Mouse (Mus musculus): ENCODE results near the gene Schip1.

Schip1 gene

GRCm38 (mm10) chr3:68126284-68126856 is 61.8 kb downstream of the Schip1 start:
- peak in 1 of 2 experiments; percentile 40 for DNase-seq (ENCODE audit: low spot score in 2 of 2)

- no peak for DNase-seq (ENCODE audit: low spot score in 2 of 2)
Measured at GRCm38 (mm10) chr3:68130386-68130785, 65.8 kb downstream of the Schip1 start.

- DNase-seq (ENCODE audit: low spot score in 2 of 2), result no peak
Measured at GRCm38 (mm10) chr3:68138833-68139627, 74.4 kb downstream of the Schip1 start.

- DNase-seq (ENCODE audit: low spot score in 2 of 2), result no peak
Measured at GRCm38 (mm10) chr3:68150688-68151087, 86.1 kb downstream of the Schip1 start.

GRCm38 (mm10) chr3:68160175-68160574 is 95.6 kb downstream of the Schip1 start:
- no peak for DNase-seq (ENCODE audit: low spot score in 2 of 2)

- DNase-seq (ENCODE audit: low spot score in 2 of 2), result no peak
Measured at GRCm38 (mm10) chr3:68160760-68161159, 96.2 kb downstream of the Schip1 start.

GRCm38 (mm10) chr3:68178248-68178647 is 113.6 kb downstream of the Schip1 start:
- no peak for DNase-seq (ENCODE audit: low spot score in 2 of 2)

GRCm38 (mm10) chr3:68187471-68187870 is 122.9 kb downstream of the Schip1 start:
- no peak for DNase-seq (ENCODE audit: low spot score in 2 of 2)

GRCm38 (mm10) chr3:68189100-68189499 is 124.5 kb downstream of the Schip1 start:
- no peak for DNase-seq (ENCODE audit: low spot score in 2 of 2)

- no peak for DNase-seq (ENCODE audit: low spot score in 2 of 2)
Measured at GRCm38 (mm10) chr3:68196933-68197332, 132.3 kb downstream of the Schip1 start.

- peak; percentile 65 to 74 for DNase-seq (ENCODE audit: low spot score in 2 of 2)
Measured at GRCm38 (mm10) chr3:68201214-68201613, 136.6 kb downstream of the Schip1 start.

GRCm38 (mm10) chr3:68202162-68202902 is 137.7 kb downstream of the Schip1 start:
- DNase-seq (ENCODE audit: low spot score in 2 of 2), result no peak

- no peak for DNase-seq (ENCODE audit: low spot score in 2 of 2)
Measured at GRCm38 (mm10) chr3:68203934-68204467, 139.4 kb downstream of the Schip1 start.

- DNase-seq (ENCODE audit: low spot score in 2 of 2), result peak in 1 of 2 experiments; percentile 23
Measured at GRCm38 (mm10) chr3:68210422-68210821, 145.8 kb downstream of the Schip1 start.

GRCm38 (mm10) chr3:68221452-68221851 is 156.8 kb downstream of the Schip1 start:
- DNase-seq (ENCODE audit: low spot score in 2 of 2), result no peak

GRCm38 (mm10) chr3:68239887-68240286 is 175.3 kb downstream of the Schip1 start:
- DNase-seq (ENCODE audit: low spot score in 2 of 2), result no peak

- DNase-seq (ENCODE audit: low spot score in 2 of 2), result no peak
Measured at GRCm38 (mm10) chr3:68243239-68243638, 178.6 kb downstream of the Schip1 start.

- DNase-seq (ENCODE audit: low spot score in 2 of 2), result peak; percentile 51 to 67
Measured at GRCm38 (mm10) chr3:68246154-68246553, 181.6 kb downstream of the Schip1 start.

- DNase-seq (ENCODE audit: low spot score in 2 of 2), result peak; percentile 39 to 48
Measured at GRCm38 (mm10) chr3:68250589-68250988, 186.0 kb downstream of the Schip1 start.

GRCm38 (mm10) chr3:68252335-68252734 is 187.7 kb downstream of the Schip1 start:
- DNase-seq (ENCODE audit: low spot score in 2 of 2), result no peak

- DNase-seq (ENCODE audit: low spot score in 2 of 2), result no peak
Measured at GRCm38 (mm10) chr3:68262304-68262703, 197.7 kb downstream of the Schip1 start.

GRCm38 (mm10) chr3:68267905-68268304 is 203.3 kb downstream of the Schip1 start:
- DNase-seq (ENCODE audit: low spot score in 2 of 2), result no peak

Measured in right cerebral cortex, postnatal 10 days (tissue).